Mouse (Mus musculus) embryonic fibroblast, embryonic 13.5 days (primary cell): ENCODE data around the gene Vwa5b1. TPM values are rescaled to one million over a fixed set of nuclear protein-coding genes. Genes with fewer than 3 reads are reported as not detected.

Experiments used
- H3K27ac ChIP-seq: 2 replicates; pipeline ENCODE4 v1.5.1; 2012; ENCODE audit warnings: low read length, control low read depth, inconsistent platforms; ENCODE audit not compliant: insufficient read depth
- H3K4me1 ChIP-seq: 2 replicates; pipeline ENCODE4 v1.6.1; 2011; ENCODE audit warnings: low read length; ENCODE audit not compliant: control insufficient read depth, insufficient read depth
- H3K4me3 ChIP-seq: 2 replicates; pipeline ENCODE4 v1.5.1; 2011; ENCODE audit warnings: mild to moderate bottlenecking, control low read depth, low read length; ENCODE audit not compliant: insufficient read depth
- CTCF ChIP-seq: IDR thresholded peaks from 2 replicates; pipeline ENCODE4 v1.5.1; 2011; ENCODE audit warnings: mild to moderate bottlenecking, control low read depth, low read length, moderate library complexity, borderline replicate concordance; ENCODE audit not compliant: insufficient read depth
- POLR2A ChIP-seq: IDR thresholded peaks from 2 replicates; pipeline ENCODE4 v1.6.1; 2011; ENCODE audit warnings: low read depth, mild to moderate bottlenecking, control low read depth, low read length, moderate library complexity
- polyA plus RNA-seq: library from polyadenylated mRNA; stranded (reverse); fragments of >200 nt; gene quantifications from 2 replicates; pipeline ENCODE4 v1.2.4, GENCODE M21; 2011; ENCODE audit warnings: low read depth; ENCODE audit not compliant: missing spikeins, insufficient read length

Vwa5b1 gene
- polyA plus RNA-seq, 1 experiment, result not detected

DNA sequence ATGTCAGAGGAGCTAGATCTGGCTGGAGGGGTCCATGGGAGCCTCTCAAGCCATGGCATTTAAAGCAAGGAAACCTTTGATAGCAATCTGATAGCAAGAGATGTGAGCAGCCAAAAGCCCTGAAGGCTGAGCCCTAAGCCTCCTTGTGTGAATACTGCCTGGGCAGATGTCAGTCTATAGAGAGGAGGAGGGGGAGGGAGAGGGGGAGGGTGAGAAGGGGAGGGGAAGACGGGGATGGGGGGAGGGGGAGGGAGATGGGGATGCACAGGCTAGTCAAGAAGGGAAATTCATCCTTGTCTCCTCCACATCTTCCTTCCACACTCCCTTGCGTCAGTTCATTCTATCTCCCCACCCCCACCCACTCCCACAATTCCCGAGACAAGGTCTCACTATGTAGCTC, 81.4 kb downstream of the Vwa5b1 start:
- TF ChIP-seq POLR2A (no peak), CTCF (no peak)
- H3K27ac ChIP-seq, result no peak overlapping the region
- no peak overlapping the region for H3K4me3 ChIP-seq
- H3K4me1 ChIP-seq, result no peaks in the 10 kb centered on the region

DNA sequence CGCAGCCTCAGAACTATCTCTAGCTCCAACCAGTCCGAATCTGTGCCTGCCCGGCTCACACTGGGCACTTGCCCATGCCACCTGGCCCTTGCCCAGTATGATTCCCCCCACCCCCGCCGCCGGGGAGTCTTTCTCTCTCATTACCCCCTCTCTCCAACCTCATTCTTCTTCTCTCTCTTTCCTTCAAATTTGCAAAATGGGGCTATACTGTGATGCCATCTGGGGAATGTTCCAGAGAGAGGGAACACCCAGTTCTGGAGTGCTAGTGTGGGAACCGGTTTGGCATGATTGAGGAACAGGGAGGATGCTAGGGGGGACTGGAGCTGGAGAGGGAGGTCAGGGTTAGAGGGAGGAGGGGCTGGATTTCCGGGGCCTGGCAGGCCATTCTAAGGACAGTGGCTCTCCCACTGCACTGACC, 82.2 kb downstream of the Vwa5b1 start:
- Histone ChIP-seq H3K27ac (no peak overlapping the region), H3K4me1 (no peaks in the 10 kb centered on the region), H3K4me3 (no peak overlapping the region)
- TF ChIP-seq POLR2A, result no peak
- no peak for TF ChIP-seq CTCF

DNA sequence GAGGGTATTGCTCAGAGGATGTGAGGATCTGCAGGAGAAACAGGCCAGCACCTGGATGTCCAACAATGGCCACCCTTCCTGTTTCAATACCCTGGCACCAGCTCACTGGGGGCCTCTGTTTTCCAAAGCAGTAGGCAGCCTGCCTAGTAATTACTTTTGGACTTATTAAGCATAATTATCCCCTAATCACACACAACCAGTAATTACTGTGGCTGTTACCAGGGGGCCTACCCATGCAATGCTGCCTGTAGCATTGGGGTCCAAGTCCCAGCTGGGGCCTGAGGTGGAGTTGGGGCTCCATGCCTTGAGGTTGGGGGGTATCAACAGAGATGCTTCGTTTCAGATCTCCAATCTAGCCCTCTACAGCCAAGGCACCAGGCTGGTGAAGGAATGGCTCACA, 82.6 kb downstream of the Vwa5b1 start:
- Histone ChIP-seq H3K4me1 (no peaks in the 10 kb centered on the region), H3K4me3 (no peak overlapping the region), H3K27ac (no peak overlapping the region)
- TF ChIP-seq CTCF (no peak), POLR2A (no peak)

DNA sequence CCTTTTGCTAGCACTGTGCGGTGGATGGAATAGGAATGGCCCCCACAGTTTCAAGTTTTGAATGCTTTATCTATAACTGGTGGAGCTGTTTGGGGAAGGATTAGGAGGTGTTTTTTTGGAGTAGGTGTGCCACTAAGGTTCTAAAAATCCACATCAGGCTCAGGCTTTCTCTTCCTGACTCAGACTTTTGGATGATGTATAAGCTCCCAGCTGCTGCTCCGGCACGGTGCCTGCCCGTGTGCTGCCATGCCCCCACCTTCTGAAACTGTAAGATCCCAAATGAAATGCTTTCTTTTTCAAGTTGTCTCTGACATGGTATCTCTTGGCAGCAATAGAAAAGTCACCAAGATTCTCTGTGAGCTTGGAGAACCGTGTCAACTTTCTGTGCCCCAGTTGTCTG, 84.1 kb downstream of the Vwa5b1 start:
- H3K4me1 ChIP-seq, result no peaks in the 10 kb centered on the region
- TF ChIP-seq CTCF, result no peak
- no peak for TF ChIP-seq POLR2A
- no peak overlapping the region for H3K4me3 ChIP-seq
- no peak overlapping the region for H3K27ac ChIP-seq

DNA sequence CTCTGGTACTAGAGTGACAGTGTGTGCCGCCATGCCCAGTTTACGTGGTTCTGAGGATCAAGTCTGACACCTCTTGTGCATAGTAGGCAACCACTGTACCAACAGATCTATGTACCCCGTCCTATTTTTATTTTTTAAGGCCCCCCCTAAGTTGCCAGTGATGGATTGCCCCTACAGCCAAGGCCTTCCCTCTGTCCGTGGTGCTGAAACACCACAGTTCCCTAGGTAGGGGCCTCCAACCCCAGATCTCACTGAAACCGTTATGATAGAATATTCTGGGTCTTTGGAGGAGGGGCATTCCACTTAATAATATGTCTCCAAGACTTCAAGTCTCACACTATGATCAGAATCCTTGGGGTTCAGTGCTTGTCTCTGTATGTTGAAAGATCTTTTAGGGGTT, 85.1 kb downstream of the Vwa5b1 start:
- no peak for TF ChIP-seq CTCF
- TF ChIP-seq POLR2A, result no peak
- Histone ChIP-seq H3K27ac (no peak overlapping the region), H3K4me1 (no peaks in the 10 kb centered on the region), H3K4me3 (no peak overlapping the region)

DNA sequence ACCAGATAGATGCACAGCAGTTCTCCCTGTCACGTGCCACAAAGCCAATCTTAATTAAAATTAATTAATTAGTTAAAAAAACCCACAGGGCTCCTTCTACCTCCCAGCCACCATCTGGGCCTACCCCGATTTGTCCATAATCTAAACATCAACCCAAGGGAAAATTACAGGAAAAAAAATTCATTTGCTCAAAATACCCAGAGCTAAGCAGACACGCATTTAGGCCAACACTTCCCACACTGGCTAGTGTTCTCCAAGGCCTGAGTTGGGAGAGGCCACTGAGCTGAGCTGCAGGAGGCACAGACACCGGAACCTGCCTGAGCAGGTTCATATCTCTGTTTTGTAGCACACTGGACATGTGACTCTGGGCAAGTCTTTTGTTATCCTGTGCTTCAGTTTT, 86.7 kb downstream of the Vwa5b1 start:
- Histone ChIP-seq H3K4me3 (no peak overlapping the region), H3K4me1 (no peaks in the 10 kb centered on the region), H3K27ac (no peak overlapping the region)
- TF ChIP-seq CTCF (no peak), POLR2A (no peak)

DNA sequence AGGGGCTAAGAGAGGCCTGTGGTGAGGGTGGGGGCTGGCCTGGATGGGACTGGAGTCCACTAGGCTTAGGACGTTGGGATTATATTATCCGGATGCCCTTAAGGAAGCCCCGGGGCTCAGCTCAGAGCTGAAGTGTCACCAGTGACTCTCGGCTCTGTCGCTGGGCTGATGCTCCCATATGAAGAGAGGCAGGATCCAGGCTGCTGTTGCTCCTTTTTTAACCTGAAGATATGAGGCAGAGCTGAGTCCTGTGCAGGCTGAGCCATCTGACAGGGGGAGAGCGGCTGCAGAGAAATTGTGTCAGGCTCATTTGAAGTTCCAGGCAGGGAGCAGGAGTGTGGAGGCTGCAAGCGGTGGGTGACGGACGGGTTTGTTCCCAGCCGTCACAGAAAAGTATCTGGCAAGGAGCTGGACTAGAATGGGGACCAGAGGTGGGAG, 87.5 kb downstream of the Vwa5b1 start:
- Histone ChIP-seq H3K4me1 (no peaks in the 10 kb centered on the region), H3K4me3 (no peak overlapping the region), H3K27ac (no peak overlapping the region)
- TF ChIP-seq CTCF (no peak), POLR2A (no peak)

DNA sequence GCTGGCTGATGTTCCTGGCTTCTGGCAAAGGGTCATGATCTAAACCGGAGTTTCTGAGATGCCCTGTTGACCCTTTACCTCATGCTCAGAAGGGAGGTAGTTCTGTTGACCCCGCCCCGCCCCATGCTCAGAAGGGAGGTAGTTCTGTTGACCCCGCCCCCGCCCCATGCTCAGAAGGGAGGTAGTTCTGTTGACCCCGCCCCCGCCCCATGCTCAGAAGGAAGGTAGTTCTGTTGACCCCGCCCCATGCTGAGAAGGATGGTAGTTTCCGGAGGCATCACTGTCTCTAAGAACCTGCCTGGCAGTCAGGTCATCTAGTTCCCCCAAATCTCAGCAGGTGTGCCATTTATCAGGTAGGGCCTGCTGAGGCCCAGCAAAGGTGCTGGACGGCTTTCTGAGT, 88.1 kb downstream of the Vwa5b1 start:
- H3K4me1 ChIP-seq, result no peaks in the 10 kb centered on the region
- no peak for TF ChIP-seq POLR2A
- TF ChIP-seq CTCF, result no peak
- no peak overlapping the region for H3K27ac ChIP-seq
- H3K4me3 ChIP-seq, result no peak overlapping the region

DNA sequence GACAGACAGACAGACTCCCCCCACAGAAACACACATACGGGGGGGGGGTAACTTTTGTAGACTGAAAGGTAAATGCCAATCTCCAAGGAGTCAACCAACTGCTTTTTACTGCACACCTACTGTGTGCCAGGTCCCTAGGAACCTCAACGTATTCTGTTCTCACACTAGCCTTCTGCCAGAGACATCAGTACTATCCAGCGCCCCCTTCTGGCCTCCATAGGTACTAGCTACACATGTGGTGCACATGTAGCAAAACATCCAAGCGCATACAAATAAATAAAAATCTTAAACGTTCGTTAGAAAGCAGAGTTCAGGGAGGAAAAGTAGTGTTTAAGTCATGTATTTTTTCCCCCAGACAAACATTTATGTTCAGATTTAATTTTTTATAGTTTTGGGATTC, 88.6 kb downstream of the Vwa5b1 start:
- Histone ChIP-seq H3K27ac (no peak overlapping the region), H3K4me3 (no peak overlapping the region), H3K4me1 (no peaks in the 10 kb centered on the region)
- TF ChIP-seq POLR2A (no peak), CTCF (no peak)

DNA sequence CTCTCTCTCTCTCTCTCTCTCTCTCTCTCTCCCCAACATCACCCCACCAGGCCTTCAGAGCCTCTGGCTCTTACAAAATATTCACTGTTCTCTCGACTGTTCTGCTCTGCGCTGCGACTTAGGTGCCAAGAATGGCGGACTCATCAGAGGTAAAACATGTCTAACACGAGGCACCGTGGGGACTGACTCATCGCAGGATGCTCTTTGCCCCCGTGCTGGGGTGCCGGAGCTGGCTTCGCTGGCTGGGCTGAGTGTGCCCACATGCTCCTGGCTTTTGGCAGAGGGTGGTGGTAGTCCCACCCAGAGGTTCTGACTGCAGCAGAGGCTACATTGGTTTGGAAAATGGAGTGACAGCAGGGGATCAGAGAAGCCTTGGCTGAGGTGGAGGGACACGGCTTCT, 89.4 kb downstream of the Vwa5b1 start:
- Histone ChIP-seq H3K27ac (no peak overlapping the region), H3K4me1 (no peaks in the 10 kb centered on the region), H3K4me3 (no peak overlapping the region)
- TF ChIP-seq CTCF, result no peak
- no peak for TF ChIP-seq POLR2A

DNA sequence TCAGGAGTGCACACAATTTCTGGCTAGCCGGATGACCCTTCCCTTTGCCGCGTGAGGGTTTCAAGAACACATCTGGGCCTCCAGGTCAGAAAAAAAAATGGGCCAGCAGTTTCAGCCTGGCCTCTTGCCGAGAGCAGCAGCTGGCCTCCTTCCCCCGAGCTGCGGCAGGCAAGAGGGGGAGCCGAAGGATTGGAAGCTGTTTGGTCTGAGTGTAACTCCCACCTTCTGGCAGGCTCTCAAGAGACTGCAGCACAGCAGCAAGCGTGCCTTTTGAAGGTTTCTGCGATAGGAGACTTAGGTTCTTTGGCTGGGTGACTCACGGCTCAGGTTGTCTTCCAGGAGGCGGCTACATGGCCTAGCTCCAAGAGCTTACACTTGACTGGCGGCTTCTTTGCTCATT, 92.5 kb downstream of the Vwa5b1 start:
- no peak overlapping the region for H3K4me3 ChIP-seq
- H3K27ac ChIP-seq, result no peak overlapping the region
- no peaks in the 10 kb centered on the region for H3K4me1 ChIP-seq
- no peak for TF ChIP-seq POLR2A
- no peak for TF ChIP-seq CTCF
